In genomic region chr6:94176705-94177104, GRCm38 (mm10) we compare ENCODE assay signal across 29 mouse cellular contexts.
DNase-seq lines count a peak whose midpoint lies in the region; ATAC-seq and TF ChIP-seq lines count a peak whose summit lies in the region.
"Had no signal": no experiment of that assay in that cellular context is flagged by ENCODE, and none has a peak within 500 bp of the region (broad histone marks: within the 10 kb centered on the region; RNA-seq: fewer than 3 reads in every experiment).

No protein-coding gene starts in this region.

- H3K4me3 ChIP-seq in gastrocnemius, adult 2 months, result no peak overlapping the region
- H3K4me3 ChIP-seq in heart, embryonic 14.5 days (ENCODE audit: control insufficient read depth in 1 of 2, insufficient read depth in 1 of 2, low read depth in 1 of 2, low read length in 2 of 2), result no peak overlapping the region
- H3K4me3 ChIP-seq in kidney, embryonic 16.5 days (ENCODE audit: low read length), result no peak overlapping the region
- H3K4me3 ChIP-seq: embryonic facial prominence, embryonic 13.5 days; erythroblast, embryonic 14.5 days; forebrain, embryonic 12.5 days; left cerebral cortex, adult 2 months; limb, embryonic 15.5 days; megakaryocyte, embryonic 14.5 days; midbrain, embryonic 15.5 days; neural tube, embryonic 13.5 days had no signal

- WGBS in heart, embryonic 14.5 days, result 25% methylated on average over 4 of the region's 4 CpGs
- WGBS in kidney, embryonic 16.5 days, result 28% methylated on average over 4 of the region's 4 CpGs

- no peak for ATAC-seq in heart, embryonic 14.5 days (ENCODE audit: insufficient number of reproducible peaks, insufficient read depth, low FRiP score, low read depth)
- no peak for ATAC-seq in kidney, embryonic 16.5 days (ENCODE audit: low FRiP score, low TSS enrichment)
- no peak for ATAC-seq in inflammation-experienced regulatory T-cells, adult 6 months
- ATAC-seq: activated CD4-positive, CD25-positive, alpha-beta regulatory T cell, adult 4 months; midbrain, embryonic 15.5 days; Patski had no signal

- no peaks in the 10 kb centered on the region for H3K27me3 ChIP-seq in heart, embryonic 14.5 days (ENCODE audit: control insufficient read depth, insufficient read depth, low read length)
- H3K27me3 ChIP-seq in kidney, embryonic 16.5 days (ENCODE audit: insufficient read depth, low read length), result no peaks in the 10 kb centered on the region
- H3K27me3 ChIP-seq: embryonic facial prominence, embryonic 13.5 days; forebrain, embryonic 12.5 days; limb, embryonic 15.5 days; midbrain, embryonic 15.5 days; neural tube, embryonic 13.5 days; Patski had no signal

- H3K27ac ChIP-seq in gastrocnemius, adult 2 months, result peak overlapping the region; percentile 48
- no peak overlapping the region for H3K27ac ChIP-seq in heart, embryonic 14.5 days (replicated peaks in 1 of 2; ENCODE audit: control insufficient read depth in 1 of 2, insufficient read depth in 1 of 2, low read depth in 2 of 2, low read length in 2 of 2)
- peak overlapping the region; percentile 2; the same call in 1 of the 2 replicates for H3K27ac ChIP-seq in kidney, embryonic 16.5 days (ENCODE audit: low read length)
- H3K27ac ChIP-seq: embryonic facial prominence, embryonic 13.5 days; forebrain, embryonic 12.5 days; left cerebral cortex, adult 2 months; limb, embryonic 15.5 days; liver, embryonic 14.5 days; midbrain, embryonic 15.5 days; neural tube, embryonic 13.5 days had no signal

- no peak overlapping the region for H3K4me2 ChIP-seq in heart, embryonic 14.5 days (ENCODE audit: low read length)
- no peak overlapping the region for H3K4me2 ChIP-seq in kidney, embryonic 16.5 days (replicated peaks; ENCODE audit: low read depth, low read length)
- H3K4me2 ChIP-seq: embryonic facial prominence, embryonic 13.5 days; forebrain, embryonic 12.5 days; limb, embryonic 15.5 days; lung, embryonic 14.5 days; midbrain, embryonic 15.5 days; neural tube, embryonic 13.5 days had no signal

- intact Hi-C loops in gastrocnemius, adult 2 months (cut with DNase I), result no loop called here
- intact Hi-C loops in gastrocnemius, postnatal 36 days (cut with DNase I), result no loop called here
- intact Hi-C loops in heart, postnatal 10 days (cut with DNase I), result no loop called here

- no peaks in the 10 kb centered on the region for H3K9me3 ChIP-seq in heart, embryonic 14.5 days (ENCODE audit: control insufficient read depth, low read length)
- H3K9me3 ChIP-seq in kidney, embryonic 16.5 days (ENCODE audit: low read length), result no peaks in the 10 kb centered on the region
- H3K9me3 ChIP-seq: embryonic facial prominence, embryonic 13.5 days; forebrain, embryonic 12.5 days; limb, embryonic 15.5 days; megakaryocyte, embryonic 14.5 days; midbrain, embryonic 15.5 days; neural tube, embryonic 13.5 days had no signal

- peaks cover 9 to 27% of the 10 kb centered on the region in 2 experiments; a peak in 3 of 4 replicates for H3K4me1 ChIP-seq in heart, embryonic 14.5 days (ENCODE audit: control insufficient read depth in 2 of 2, insufficient read depth in 2 of 2, low read length in 2 of 2)
- H3K4me1 ChIP-seq in kidney, embryonic 16.5 days (ENCODE audit: insufficient read depth, low read length), result peaks cover 20% of the 10 kb centered on the region
- H3K4me1 ChIP-seq: limb, embryonic 15.5 days; megakaryocyte, embryonic 14.5 days had no signal

- no peak for DNase-seq in gastrocnemius, adult 2 months
- DNase-seq in gastrocnemius, postnatal 36 days, result no peak
- DNase-seq in heart, postnatal 10 days, result no peak
- DNase-seq in kidney, adult 9 months, result no peak
- peak; percentile 71 for DNase-seq in ES-CJ7 (ENCODE audit: low read depth, low spot score)
- DNase-seq: adrenal gland, postnatal 10 days; cerebellum, adult 8-10 months; cerebellum, postnatal 36 days; embryo, embryonic 11 days; kidney, adult 11 months; layer of hippocampus, adult 9-11 months; left cerebral cortex, postnatal 4 days; lung, embryonic 14.5 days; thymus, postnatal 25 days had no signal

- TF ChIP-seq CTCF in gastrocnemius, adult 2 months (IDR thresholded peaks at IDR 0.05), result no peak

- no peaks in the 10 kb centered on the region for H3K36me3 ChIP-seq in heart, embryonic 14.5 days (ENCODE audit: control insufficient read depth, insufficient read depth, low read length)
- H3K36me3 ChIP-seq in kidney, embryonic 16.5 days (ENCODE audit: insufficient read depth, low read length), result no peaks in the 10 kb centered on the region
- H3K36me3 ChIP-seq: embryonic facial prominence, embryonic 13.5 days; forebrain, embryonic 12.5 days; G1E; limb, embryonic 15.5 days; midbrain, embryonic 15.5 days; neural tube, embryonic 13.5 days had no signal

- 0 out of 2 replicates have a peak overlapping the region, but pooled peaks have one; percentile 4 for H3K9ac ChIP-seq in heart, embryonic 14.5 days (ENCODE audit: low read length)
- H3K9ac ChIP-seq in kidney, embryonic 16.5 days (replicated peaks; ENCODE audit: low read length), result no peak overlapping the region
- H3K9ac ChIP-seq: embryonic facial prominence, embryonic 13.5 days; forebrain, embryonic 12.5 days; limb, embryonic 15.5 days; liver, embryonic 14.5 days; lung, embryonic 14.5 days; midbrain, embryonic 15.5 days; neural tube, embryonic 13.5 days had no signal

Comparison
In these comparisons a context has a peak if more than half of its experiments do, and no peak if none do; other contexts are left out.
1. H3K27ac ChIP-seq: peak in gastrocnemius, adult 2 months (single experiment) and kidney, embryonic 16.5 days (single experiment); none in heart, embryonic 14.5 days (0 of 2).